Mouse (Mus musculus) stomach, postnatal 0 days (tissue): ENCODE results near the gene Atp8a2.

ENCODE experiments used
- CTCF ChIP-seq: IDR thresholded peaks from 2 replicates; pipeline ENCODE4 v1.5.1; 2016; ENCODE audit warnings: antibody characterized with exemption, low read depth, mild to moderate bottlenecking, moderate library complexity
- EP300 ChIP-seq: optimal IDR thresholded peaks from 2 replicates; pipeline ENCODE3; 2016; ENCODE audit warnings: antibody characterized with exemption

GRCm38 (mm10) chr14:60148893-60149292 is 48.1 kb downstream of the Atp8a2 start:
- TF ChIP-seq CTCF (no peak), EP300 (no peak)
